Mouse (Mus musculus): ENCODE measurements around the gene Nr1h2. TPM values are rescaled to one million over a fixed set of nuclear protein-coding genes. Genes with fewer than 3 reads are reported as not detected.

Gene Nr1h2
- polyA plus RNA-seq, 2 experiments from 2014 or later, result 42.2 to 57.7 TPM

GRCm38 (mm10) chr7:44548497-44549087, 5.2 kb downstream of the Nr1h2 start, which contains the start of gene Pold1:
Gene Pold1, minus strand, starts transcription at chr7:44548849.
- peak; percentile 94 for ATAC-seq

DNA sequence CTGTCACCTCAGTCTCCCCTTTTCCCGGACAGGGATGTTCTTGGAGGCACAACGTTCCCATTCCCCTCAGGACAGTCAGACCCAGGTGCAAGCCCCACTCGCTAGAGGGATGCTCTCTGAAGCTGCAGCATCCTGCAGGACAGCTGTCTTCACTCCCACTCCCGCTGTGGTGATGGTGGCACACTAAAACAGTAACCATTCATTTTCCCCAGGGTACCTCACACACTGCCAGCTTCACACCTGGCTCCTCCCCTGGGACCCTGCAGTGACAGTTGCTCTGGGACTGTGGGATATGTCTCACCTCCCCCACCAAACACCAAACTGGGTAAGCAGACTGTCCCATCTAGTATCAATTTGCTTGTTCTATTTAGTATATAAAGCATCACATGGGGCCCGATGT, 6.0 kb downstream of the Nr1h2 start:
- ATAC-seq, result no peak

DNA sequence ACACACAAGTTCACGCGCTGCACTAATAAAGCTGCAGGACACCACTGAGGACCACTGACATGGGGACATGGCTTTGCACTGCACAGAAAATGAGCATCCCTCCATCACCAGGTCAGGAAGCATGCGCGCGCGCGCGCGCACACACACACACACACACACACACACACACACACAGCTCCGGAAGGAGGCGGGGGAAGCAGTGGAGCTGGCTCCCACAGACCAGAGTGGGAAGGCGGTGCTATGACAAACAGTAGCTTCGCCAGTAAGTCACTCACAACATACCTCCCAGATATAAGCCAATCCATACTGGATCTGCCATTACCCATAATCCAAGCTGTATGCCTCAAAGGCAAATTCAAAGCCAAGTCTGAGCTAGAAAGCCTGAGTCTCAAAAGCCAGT, 6.7 kb downstream of the Nr1h2 start:
- ATAC-seq, result no peak

DNA sequence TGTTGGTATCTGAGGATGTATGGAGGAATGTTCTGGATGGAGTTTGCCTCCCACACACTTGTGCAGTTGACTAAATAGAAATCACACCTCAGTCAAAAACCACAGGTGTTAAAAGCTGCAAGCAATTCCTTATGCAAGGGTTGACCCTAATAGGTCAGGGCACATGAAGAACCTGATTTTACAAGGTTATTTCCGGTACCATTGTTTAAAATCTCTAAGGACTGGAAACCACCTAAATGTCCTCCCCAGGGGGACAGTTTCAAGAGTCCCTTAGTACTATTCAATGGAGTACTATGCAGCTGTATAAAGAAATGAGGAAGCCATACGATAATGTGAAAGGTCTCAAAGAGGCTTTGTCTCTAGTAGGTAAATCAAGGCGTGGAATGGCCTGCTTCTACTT, 7.5 kb downstream of the Nr1h2 start:
- no peak for ATAC-seq

DNA sequence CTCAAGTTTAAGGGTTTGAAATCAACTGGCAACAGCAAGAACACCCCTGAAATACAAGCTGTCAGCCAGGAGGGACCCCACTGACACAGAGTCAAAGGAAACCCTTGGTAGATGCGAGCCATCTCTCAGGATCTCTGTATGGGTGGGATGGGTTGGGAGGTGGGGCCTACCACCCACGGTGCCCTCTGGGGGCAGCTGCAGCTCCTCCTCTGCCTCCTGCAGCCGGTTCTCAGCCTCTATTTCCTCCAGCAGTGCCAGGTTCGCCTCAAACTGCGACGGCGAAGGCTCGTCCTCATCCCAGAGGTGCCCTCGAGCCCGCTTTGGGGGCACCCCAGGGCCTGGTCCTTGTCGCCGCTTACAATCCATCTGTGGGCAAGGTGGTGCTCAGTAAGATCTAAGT, 10.7 kb downstream of the Nr1h2 start:
- no peak for ATAC-seq

GRCm38 (mm10) chr7:44542555-44542954, 11.2 kb downstream of the Nr1h2 start:
- no peak for ATAC-seq

DNA sequence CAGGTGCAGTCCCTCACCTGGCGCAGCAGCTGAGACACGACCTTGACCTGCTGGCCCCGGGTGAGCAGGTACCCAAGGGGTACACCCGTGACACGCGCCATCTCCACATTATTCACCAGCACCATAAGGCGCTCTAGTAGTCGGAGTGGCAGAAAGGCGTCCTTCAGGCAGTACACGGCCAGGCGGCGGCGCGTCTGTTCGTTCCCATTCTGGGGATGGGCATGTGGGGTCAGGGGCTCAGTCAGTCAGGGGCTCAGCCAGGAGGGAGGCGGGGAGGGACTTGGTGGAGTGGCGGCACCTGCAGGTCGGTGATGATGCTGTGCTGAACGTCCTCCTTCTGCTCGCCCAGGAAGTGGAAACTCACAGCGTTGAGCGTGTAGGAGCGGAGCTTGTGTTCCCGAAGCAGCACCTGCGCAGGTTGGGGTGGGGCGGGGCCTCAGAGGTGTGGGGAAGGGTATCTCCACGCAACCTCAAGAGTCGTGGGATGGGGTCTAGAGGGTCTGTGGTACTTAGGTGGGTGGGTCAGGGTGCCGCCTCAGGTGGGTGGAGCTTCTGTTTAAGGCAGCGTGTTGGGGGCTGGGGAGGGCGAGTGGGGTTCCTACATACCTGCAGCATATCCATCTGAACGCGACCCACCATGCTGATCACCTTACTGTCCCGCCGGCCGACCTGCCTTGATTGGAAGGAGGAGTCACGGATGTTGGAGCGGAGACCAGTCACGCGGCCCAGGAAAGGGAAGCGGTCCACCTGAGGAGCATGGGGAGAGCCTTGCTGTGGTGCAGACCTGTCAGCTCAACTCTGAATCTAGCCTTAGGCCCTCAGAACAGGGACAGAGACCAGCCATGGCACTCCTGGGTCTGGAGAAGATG, 14.8 kb downstream of the Nr1h2 start:
- ATAC-seq, result no peak

GRCm38 (mm10) chr7:44537496-44537895, 16.3 kb downstream of the Nr1h2 start:
- ATAC-seq, result no peak

DNA sequence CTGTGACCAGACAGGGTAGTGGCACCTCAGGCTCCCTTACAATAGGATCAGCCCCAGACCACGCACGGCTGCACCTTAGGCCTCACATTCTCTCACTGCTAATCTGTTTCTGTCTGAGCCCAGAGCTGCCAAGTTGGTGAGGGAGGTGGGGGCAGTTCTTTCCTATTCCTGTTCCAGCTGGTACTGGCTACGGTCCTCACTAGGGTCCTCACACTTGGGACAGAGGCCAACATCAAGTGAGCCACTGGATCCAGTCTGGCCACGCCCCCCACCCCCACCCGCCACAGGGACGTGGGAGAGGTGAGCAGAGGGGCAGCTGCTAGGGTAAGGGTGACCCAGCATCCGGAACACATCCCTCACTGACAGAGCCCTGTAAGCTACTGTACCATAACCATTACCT, 16.7 kb downstream of the Nr1h2 start:
- no peak for ATAC-seq

DNA sequence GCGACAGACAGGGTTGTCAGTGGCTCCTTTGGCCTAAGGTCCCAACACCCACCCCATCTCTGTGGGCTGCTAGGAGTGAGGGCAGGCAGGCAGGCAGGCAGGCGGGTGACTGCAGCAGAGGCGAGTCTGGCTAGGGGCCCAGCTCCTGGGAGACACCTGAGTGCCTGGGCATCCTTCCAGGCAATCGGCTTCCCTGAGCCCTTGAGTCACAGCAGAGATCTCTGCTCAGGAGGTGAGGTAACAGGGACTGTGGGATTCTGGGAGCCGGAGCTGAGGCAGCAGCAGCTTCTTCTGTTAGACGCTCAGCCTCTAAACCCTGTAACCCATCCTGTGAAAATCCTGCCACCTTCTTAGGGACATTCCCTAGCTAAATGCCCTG, 17.2 kb downstream of the Nr1h2 start:
- ATAC-seq, result no peak

DNA sequence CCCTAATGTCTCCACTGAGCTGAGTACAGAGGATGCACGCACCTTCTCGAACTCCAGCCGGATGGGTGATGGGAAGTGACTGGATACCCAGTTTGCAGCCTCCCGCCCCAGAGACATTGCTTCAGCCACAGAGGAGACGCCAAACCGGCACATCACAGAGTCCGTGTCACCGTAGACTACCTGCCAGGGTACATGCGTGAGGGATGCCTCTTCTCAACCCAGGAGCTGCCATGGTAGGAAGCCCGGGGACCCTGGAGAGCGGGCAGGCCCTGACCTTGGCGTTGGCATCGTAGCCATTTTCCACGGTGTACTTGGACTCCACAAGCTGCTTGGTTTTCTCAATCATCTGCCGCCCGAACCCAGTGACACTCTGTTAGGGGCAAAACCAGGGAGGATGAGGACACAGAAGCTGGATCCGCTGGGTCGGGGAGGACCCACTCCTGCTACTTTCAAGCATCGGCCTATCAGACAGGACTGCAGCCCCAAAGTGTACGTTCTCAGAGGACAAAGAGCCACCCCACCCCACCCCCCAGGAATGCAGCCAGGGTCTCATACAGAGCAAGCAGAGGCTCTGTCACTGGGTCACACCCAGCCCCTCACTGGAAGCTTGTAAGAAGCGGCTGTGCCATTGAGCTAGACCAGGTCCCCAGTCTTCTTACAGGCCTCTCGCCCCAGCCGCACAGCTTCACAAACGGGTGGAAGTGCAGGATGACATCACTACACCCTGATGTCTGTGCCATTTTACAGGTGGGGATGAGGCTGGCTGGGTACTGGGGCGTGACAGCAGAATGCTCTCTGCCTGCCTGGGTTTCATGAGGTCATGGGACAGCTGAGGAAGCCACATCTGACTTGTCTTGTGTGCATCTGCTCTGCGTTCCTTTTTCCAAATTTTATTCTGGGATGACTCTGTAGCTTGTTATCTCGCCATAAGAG, 17.8 kb downstream of the Nr1h2 start:
- no peak for ATAC-seq

DNA sequence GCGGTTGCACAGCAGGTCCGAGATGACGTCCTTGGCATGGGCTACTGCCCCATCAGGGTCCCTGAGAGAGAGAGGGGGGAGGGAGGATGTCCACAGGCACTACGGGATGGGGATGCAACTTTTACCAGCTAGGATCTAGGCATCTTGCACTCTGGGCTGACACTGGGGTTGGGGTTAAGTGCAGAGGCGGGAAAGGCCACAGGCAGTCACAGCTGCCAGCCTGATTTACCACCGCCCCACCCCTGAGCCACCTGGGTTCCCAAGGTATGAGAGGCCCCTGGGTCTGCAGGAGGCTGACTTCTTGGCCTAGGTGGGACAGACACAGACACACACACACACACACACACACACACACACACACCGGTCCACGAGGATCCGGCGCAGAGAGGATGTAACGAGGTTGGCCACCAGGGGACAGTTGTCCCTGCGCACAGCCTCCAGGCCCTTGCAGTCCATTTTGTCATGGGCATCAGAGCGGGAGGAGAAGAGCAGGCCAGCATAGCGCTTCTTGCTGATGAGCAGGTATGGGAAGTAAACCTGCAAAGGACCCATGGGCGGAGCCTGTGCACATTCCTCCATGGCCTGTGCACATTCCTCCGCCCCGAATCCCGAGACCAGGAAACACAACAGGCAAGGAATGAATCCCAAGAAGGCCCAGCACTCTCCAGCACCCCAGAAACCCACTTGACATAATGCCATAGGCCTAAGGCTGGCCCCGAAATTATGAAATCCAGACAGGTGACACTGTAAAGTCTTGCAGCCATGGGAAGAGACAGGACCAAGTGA, 18.9 kb downstream of the Nr1h2 start:
- no peak for ATAC-seq

DNA sequence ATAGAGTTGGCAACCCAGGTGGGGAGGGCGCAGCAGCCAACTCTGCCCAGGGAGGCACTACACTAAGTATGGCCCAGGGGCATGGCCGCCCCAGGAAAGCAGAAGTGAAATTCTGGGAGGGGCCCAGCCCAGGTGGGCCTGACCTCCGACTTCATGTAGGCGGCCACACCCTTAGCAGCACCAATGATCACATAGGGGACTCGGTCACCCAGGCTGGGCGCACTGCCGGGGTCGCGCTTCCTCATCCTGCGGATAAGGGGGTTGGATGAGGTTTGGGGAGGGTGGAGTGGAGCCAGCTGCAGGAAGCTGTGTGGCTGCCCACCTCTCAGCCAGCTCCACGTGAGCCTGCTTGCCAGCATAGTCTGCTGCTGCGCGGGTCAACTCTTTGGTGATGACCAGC, 19.5 kb downstream of the Nr1h2 start:
- no peak for ATAC-seq

DNA sequence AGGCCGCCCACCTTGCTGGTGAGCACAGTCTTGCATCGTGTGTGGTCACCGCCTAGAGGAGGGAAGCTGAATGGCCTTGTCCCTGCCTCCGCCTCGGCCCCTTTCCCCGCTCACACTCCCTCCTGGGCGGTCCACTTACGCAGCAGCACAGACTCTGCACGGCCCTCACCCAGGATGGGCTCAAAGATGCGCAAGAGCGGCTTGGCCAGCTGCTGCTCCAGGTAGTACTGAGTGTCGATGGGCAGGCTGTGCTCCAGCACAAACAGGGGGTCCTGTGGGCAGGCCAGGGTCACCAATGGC, 20.1 kb downstream of the Nr1h2 start:
- ATAC-seq, result no peak

DNA sequence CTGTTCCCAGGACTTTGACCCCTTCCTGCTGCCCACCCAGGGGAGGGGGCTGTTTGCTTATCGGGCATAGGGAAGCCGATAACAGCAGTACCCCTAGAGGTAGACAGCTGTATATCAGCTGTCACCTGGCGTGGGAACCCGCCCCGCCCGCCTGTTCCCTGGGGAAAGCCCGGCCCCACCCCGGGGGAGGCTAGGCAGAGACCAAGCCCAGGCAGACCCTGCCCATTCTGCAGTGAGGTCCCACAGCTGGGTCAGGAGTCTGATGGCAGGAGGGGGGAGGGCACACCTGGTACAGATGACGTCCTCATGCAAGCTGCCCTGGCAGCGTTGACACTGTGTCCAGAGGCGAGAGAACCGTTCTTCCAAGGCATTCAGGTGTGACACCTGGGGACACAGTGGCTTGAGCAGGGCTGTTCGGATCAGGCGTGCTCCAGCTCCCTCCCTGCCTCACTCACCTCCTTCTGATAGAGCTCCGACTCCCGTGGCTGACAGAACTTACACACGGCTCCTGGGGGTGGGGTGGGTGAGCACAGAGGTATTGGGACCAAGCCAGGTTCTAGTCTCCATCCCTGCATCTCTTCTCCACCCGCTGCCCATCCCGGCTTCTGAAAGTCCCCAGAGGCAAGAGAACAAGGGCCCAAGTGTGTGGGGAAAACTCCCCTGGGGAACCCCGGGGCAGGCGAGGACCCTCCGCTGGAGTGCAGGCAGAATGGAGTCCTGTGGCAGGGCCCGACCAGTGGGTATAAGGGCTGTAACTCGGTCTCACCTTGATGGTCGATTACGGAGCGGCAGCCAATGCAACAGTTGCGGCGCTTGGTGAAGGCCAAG, 20.6 kb downstream of the Nr1h2 start:
- no peak for ATAC-seq

- no peak for ATAC-seq
These were observed 21.6 kb downstream of the Nr1h2 start, which contains the start of gene Spib for GRCm38 (mm10) chr7:44531946-44532732. Gene Spib, minus strand, starts transcription at chr7:44532071.

DNA sequence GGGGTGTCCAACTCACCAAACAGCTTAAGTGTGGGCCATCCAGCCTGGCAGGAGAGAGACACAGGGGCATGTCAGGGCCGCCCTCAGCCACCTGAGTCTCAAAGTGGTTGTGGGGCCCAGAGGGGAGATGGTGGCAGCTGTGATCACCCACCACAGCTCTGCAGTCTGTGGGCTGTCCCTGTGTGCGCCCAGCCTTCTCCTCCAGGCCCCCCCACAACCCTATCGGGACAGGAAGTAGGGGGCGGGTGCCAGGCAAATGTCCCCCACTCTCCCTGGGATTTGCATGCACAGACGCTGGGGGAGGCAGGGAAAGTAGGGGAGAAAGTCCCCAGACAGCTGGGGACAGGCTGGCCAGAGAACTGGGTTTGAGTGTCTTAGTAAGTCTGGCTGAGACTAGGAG, 22.5 kb downstream of the Nr1h2 start:
- no peak for ATAC-seq

- ATAC-seq, result no peak
These were observed 23.2 kb downstream of the Nr1h2 start for GRCm38 (mm10) chr7:44530507-44530906.

GRCm38 (mm10) chr7:44529518-44529917, 24.2 kb downstream of the Nr1h2 start:
- ATAC-seq, result no peak

GRCm38 (mm10) chr7:44527483-44528398, 26.0 kb downstream of the Nr1h2 start:
- peak; percentile 66 for ATAC-seq
